Mouse (Mus musculus): ENCODE results near the gene C1qtnf5.
"Not testable (repeated sequence)": the region's sequence is repeated elsewhere in the genome, so short reads cannot be mapped to it uniquely, and the experiment has no call there.

The C1qtnf5 gene

DNA sequence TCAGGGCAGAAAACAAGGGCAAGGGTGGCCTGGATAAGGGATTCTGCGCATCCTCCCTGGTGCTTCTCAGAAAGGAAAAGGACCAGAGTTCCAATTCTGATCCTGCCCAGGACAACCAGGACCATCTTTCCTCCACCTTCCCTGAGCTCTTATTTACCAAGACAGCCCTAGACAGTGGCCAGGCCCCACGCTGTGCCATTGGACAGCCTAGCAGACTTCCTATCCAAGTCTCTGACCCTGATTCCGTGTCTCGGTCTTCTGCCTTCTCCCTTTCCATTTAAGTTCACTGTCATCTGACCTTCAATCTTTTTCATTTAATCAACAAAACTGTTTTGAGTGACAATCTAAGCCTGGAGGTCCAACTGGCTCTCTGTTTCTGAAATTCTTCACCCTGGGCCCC is 449 bp upstream of the C1qtnf5 start:
- no peak for DNase-seq

DNA sequence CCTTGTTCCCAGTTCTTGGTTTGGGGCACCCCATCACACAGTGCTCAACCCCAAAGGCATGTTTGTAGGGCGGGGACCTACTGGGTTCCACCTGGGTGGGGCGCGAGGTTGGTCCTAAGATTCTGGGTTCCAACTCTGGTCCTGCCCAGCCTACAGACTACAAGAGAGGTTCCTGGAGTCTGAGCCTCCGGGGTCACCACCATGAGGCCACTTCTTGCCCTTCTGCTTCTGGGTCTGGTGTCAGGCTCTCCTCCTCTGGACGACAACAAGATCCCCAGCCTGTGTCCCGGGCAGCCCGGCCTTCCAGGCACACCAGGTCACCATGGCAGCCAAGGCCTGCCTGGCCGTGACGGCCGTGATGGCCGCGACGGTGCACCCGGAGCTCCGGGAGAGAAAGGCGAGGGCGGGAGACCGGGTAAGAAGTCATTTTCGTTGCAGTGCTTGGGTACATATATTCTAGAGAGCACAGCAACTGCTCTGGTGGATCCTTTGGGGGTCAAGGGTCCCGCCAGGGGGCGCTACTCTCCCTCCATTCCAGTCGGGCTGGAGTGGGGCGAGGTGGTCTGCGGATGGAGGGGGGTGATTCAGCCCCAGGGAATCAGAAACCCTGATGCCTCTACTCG is 623 bp downstream of the C1qtnf5 start:
- DNase-seq = no peak

DNA sequence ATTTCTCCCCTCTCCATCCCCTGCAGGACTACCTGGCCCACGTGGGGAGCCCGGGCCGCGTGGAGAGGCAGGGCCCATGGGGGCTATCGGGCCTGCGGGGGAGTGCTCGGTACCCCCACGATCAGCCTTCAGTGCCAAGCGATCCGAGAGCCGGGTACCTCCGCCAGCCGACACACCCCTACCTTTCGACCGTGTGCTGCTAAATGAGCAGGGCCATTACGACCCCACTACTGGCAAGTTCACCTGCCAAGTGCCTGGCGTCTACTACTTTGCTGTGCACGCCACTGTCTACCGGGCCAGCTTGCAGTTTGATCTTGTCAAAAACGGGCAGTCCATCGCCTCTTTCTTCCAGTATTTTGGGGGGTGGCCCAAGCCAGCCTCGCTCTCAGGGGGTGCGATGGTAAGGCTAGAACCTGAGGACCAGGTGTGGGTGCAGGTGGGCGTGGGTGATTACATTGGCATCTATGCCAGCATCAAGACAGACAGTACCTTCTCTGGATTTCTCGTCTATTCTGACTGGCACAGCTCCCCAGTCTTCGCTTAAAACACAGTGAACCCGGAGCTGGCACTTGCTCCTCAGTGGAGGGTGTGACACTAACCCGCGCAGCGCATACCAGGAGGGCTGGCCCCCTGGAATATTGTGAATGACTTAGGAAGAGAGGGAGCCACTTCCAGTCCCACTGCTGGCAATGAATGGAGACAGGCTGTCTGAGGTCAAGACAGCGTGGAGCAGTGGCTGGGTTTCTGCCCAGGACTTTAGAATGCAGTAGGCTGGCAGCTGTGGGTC is 1.4 kb downstream of the C1qtnf5 start:
- no peak for DNase-seq

DNA sequence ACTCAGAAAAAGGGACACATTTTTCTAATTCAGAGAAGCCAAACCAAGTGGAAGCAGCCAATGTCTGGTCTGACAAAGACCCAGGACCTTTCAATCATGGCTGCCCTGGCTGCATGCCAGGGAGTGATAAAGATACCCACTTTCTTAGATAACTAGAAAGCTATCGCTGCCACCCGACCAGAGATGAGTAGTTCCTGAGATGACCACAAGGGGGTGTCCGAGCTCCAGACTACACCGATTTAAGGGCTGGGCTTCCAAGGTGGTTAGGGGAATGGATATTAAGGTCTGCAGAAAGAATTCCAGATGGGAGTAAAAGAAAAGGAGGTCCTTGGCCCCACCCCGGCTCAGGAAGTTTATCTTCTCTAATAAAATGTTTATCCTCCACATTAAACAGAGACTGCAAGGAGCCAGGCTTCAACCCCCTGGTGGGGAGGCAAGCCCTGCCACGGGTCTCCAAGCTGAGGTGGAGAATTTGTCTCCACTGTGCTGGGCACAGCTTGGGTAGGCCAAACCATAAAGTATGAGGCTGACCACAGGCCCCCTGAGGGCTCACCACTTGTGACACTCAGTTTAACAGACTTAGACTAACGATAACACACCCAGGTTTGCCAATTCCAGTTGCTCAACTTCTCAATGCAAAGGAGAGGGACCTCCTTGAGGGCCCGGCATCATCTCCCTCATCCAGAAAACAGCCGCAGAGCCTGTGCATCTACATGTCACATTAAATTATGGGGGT is 2.5 kb downstream of the C1qtnf5 start:
- peak; percentile 87 for DNase-seq

DNA sequence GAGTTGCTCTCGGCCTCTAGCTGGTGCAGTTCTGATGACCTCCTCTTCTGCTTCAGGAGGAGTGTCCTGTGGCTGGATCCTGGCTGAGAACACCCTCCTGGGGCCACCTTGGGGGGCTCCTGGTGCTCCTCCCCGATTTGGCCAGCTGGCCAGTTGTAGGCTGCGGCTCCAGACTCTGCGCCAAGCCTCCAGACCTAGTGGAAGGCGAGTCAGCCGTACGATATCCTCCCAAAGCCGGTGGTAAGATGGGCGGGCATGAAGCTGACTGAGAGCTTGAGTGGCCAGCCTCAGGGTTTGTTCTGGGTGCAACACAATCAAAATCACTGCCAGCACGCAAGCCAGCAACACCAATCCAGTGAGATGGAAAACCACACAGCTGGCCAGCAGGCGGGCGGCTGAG is 4.9 kb downstream of the C1qtnf5 start:
- DNase-seq = not testable (repeated sequence)

DNA sequence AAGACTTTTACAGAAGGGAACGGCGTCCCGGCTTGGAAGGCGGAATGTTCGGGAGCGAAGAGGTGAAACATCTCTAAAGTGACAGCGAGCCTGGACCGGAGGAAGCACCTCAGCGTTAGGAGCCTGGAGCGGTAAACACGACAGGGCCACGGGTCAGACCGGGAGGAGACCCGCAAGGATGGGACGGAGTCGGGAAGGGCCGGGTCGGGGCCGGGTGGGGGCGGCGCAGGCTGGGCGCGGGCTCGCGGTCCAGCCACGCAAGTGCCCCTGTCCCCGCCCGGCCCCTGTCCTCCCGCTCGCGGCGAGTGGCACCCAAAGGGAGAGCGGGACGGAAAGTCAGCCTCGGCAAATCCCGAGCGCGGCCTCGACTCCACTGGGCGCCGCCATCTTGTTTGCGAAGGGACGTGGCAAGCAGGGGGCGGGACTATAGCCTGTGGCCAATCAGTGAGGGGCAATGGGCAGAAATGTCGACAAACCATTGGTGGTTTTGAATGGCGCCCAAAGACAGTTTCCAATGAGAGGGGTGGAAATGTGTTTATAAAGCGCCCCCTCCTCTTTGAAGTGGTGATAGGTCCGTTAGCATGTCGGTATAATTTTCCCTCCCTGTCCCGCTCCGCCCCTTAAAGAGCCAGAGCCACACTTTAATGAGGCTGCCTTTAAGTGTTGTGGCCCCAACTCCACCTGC is 6.2 kb downstream of the C1qtnf5 start, which contains the start of the genes Gm49380 and Rnf26:
Gene Gm49380 (minus strand): TSS at position 396 of the 685 bp plus-strand sequence.
Gene Rnf26 (minus strand): TSS at position 413 of the 685 bp plus-strand sequence.
- peak; percentile 98 for DNase-seq

DNA sequence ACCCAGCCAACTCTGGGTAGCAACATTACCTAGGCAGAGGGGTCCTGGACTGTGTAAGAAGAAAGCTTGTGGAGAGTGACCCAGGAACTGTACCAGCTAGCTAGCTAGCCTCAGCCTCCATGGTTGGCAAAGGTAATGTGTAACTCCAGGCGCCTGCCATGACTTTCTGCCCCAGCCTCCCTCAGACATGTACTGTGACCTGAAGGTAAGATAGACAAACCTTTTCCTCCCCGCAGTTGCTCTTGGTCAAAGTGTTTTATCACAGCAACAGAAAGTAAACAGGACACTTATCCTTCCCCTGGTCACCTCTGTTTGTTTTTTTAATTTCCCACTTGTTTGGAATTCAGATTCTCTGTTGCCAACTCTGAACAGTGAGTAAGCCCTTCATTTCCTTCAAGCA is 7.4 kb downstream of the C1qtnf5 start:
- no peak for DNase-seq

DNA sequence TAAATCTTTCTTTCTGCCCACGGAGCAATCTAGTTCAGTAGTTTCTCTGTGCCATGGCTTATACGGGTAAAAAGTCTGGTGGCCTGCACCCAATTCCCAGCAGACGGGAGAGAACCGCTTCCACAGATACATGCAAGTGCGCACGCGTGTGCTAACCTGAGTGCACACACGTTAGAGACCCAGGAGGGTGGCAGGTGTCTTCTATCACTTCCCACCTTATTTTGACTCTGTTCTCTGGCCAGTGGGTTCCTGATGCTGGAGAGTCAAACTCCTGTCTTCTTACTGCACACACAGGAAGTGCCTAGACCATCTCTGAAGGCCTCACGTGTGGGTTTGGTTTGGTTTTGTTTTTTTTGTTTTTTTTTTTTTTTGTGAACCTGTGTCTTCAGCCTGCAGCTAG is 8.6 kb downstream of the C1qtnf5 start:
- no peak for DNase-seq

DNA sequence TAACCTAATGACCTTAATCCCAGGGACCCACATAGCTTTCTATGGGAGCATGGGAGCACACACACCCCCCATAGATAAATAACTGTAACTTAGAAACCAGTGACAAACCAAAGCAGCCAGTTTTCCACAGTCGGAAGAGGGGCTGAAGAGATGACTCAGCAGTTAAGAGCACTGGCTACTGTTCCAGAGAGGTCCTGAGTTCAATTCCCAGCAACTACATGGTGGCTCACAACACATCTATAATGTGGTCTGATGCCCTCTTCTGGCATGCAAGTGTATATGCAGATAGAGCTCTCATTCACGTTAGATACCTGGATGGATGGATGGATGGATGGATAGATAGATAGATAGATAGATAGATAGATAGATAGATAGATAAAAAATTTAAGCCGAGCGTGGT is 9.1 kb downstream of the C1qtnf5 start:
- no peak for DNase-seq

DNA sequence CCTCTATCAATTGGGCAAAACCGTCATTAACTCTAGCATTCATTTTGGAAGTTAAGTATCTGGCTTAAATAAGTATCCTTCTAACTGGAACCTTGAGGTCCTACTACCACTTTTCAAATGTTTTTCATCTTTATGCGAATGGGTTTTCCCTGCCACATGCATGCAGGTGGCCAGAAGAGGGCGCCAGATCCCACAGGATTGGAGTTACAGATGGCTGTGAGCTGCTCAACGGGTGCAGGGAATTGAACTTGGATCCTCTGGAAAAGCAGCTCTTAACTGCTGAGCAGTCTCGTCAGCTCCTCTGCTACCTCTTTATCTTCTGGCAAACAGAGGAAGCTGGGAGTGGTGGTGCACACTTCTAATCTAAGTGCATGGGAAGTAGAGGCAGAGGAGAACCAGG is 12.0 kb downstream of the C1qtnf5 start:
- peak; percentile 62 for DNase-seq

DNA sequence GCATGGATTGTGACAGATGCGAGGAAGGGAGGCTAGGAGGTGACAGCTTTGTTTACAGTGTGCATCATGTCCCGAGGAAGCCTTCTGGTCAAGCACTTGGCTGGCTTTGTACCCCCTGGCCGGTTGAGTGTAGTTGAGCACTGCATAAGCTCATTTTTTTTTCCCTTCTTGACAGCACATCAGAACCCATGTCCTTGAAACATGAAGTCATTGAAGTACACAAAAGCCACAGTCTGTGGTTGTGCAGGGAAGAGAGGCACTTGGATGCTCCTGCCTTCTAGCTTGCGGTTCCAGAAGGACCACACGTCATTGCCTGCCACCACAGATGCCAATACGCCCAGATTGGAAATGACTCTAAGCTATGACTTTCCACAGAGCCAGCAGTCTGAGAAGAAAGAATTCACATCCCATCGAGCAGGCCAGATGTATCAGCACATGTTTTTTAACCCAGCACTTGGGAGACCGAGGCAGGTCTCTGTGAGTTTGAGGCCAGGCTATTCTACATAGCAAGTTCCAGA is 13.0 kb downstream of the C1qtnf5 start:
- DNase-seq = no peak

DNA sequence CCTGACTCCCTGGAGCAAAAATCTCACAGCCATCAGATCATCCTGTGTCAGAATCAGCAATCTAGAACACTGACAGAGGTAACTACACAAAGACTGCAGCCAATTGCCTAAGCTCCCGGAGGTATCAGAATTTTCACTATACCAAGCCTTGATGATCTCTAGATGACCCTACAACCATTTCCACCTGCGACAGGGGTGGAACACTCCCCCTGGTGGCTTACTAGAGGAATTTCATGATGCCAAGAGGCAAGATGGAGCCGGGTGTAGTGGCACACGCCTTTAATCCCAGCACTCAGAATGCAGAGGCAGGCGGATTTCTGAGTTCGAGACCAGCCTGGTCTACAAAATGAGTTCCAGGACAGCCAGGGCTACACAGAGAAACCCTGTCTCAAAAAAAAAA is 17.3 kb downstream of the C1qtnf5 start:
- DNase-seq = no peak

DNA sequence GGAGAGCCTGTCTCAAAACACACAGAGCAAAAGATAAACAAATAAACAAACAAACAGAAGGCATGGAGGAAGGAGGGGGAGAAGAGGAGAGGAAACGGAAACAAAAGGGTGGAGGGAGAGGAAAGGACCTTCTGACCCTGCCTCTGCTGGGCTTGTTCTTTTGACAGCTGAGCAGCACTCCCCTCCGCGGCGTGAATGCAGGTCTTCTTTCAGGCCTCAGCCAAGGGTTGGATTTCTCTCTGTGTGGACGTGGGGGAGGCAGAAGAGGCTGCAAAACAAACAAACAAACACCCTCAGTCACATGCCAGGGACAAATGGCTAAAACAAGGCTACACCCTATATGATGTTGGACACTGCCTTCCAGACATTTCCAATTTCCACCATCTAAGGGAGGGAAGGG is 18.0 kb downstream of the C1qtnf5 start:
- DNase-seq = no peak

DNA sequence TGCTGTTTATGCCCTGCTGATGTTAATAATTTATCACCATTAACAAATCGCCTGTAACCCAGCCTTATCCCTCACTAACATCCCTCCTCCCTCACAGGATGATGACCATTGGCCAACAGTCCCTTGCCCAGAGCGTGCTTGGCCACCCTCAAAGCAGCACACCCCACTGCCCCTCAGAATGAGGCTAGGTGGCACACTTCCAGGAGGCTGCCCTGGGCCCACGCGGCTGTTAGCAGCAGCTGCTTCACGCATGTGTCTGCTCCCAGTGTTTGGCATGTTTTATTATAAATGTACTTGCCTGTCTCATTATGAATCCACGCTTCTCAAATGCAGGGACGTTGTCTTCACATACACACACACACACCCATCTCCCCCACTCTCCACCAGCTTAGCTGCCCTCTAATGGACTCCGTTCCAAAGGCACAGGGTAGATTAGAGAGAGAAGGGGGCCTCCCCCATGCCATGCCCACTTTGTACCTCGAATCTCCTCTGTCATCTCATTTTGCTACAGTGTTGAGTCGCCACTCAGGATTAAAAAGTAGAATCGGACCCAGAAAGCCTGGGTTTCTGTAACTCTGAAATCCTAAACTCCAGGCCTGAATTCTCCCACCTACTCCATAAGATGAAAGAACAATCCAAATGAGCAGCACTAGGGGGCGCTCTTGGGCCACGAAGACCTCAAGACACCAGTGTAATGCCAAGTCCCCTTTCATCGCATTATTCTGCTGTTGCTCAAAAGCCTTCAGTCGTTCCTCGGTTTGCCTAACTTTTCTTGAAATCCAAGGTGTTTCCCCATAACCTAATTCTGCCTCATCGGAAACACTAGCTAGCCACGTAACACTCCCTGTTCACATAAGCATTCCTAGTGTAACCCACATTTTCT is 18.7 kb downstream of the C1qtnf5 start:
- peak; percentile 97 for DNase-seq

DNA sequence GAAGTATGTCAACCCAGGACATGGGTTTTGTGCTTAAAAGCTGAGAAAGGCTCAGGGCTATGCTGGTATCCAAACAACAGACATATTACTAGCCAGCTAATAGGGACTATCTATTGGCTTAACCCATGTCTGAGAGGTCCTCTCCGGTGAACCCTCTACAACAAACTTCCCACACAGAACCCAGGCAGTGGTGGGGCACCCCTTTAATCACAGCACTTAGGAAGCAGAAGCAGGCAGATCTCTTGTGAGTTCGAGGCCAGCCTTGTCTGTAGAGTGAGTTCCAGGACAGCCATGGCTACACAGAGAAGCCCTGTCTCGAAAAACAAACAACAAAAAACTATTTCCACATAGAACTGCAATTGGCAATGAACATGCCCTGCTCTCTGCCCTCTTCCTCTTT is 19.7 kb downstream of the C1qtnf5 start:
- no peak for DNase-seq

DNA sequence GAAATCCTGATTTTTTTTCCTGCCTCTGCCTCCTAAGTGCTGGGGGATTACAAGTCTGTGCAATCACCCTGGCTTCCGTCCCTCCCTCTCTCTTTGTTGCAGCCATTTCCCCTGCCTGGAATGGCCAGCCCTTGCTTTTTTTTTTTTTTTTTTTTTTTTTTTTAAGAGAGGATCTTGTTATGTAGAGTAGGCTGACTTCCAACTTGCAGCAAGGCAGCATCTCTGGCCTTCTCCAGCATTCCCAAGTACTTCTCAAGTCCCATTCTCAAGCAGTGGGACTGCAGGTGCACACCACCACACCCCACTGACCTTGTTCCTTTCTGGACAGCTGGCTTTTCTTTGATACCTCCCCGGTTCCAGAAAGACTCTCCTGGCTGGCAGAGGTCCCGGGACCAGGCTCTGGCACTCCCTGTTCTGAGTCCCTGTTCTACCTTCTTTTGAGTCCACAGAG is 20.3 kb downstream of the C1qtnf5 start:
- DNase-seq = peak; percentile 56

DNA sequence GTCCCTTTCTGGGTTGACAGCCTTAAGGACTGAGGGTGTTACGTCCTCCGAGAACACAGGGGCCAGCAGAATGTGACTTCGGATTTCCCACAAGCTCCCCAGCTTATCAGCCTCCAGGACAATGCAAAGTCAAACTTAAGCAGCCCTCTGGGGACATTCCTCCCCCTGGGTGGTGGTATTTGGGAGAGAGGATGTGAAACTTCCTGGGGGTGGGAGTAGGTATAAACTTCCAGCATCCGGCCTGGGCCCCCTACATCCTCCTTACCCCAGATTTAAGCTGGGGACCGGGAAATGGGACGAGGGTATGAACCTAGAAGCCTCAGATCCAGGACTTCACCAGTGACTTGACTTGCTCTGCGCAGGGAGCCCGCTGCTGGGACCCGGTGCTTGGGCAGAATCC is 22.6 kb downstream of the C1qtnf5 start:
- peak; percentile 73 for DNase-seq

DNA sequence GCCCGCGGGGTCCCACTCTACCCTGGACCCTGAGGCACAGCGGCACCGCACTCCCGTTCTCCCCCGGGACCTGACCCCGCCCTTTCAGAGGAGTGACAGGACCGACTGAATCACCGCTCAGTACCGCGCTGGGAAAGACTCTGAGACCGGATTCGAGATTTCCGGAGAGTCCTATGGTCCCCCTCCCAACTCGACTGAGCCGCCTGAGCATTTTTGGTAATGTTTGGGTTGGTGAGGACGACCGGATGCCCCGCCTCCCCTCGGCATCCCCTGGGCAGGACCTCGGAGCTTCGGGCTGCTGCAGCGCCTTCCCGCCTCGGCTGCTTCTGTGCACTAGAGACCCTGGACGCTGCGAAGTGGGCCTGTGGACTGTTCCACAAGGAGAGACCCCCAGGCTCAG is 23.0 kb downstream of the C1qtnf5 start:
- peak; percentile 94 for DNase-seq

DNA sequence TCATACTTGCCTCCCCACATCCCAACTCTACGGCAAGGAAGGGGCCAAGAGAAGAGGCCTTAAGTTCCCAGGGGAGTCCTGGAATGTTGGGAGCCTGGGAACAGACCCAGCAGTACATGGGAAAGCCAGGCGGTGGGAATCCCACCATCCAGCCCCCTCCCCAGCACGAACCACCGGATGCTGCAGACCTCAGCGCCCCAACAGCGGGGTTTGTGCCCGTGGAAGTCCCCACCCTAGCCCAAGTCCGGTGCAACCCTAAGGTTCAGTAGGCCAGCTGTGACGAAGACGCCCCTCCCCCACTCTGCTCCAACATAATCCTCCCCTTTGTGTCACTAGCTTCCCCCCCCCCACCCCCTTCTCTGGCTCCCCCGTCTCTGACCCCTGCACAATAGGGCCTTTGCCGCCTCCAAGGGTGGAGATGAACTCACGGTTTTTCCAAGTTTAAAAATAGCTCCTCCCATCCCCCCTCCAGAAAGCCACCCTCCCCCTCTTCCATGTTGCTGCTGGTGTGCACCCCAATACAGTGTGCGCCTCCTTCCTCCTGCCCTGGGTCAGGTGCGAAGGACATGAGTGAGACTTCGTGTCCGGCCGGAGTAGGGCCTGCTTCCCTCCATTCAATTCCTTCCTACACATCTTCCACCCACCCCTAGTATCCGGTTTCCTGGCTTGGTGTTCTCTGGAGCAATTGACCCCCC is 23.7 kb downstream of the C1qtnf5 start:
- peak; percentile 76 for DNase-seq

DNA sequence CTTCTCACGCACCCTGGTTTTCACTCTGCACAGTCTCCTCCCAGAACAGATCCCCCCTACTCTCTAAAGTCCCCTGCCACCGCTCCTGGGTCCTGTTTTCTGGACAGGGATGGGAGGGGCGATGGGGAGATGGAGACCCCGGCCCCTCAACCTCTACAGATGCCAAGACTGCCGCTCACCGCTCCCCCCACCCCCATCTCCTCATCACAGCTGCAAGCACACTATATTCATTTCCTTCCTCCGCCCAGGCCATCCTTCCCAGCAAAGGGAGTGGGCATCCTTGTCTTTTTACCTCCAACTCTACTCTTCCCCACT is 24.2 kb downstream of the C1qtnf5 start:
- DNase-seq = no peak

DNA sequence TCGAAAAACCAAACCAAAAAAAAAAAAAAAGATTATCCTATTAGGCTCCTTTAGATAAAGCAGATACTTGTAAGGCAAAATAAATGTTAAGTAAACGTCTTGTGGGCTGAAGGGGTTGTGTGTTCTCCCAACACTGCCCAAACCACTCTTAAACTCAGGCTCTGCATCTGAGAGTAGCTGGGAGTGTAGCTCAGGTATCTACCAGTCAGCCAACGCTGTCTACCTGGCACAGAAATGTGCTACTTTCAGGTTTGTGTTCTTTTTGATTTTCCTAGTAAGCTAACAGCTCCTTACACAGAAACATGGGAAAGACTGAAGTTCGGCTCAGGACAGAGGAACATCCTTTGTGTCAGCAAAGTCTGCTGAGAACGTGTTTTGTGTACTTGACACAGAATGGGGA is 25.2 kb downstream of the C1qtnf5 start:
- DNase-seq = no peak

Measured in lung, postnatal 36 days (tissue).